Mouse (Mus musculus) midbrain, embryonic 16.5 days (tissue): Measurements from ENCODE around the gene Ephb3. TPM values are rescaled to one million over a fixed set of nuclear protein-coding genes. Genes with fewer than 3 reads are reported as not detected.

Experiments used
- ATAC-seq: fragments of 200-750 bp; cut with Nextera tagmentation; 2 replicates; pipeline ENCODE4 v1.8.0; 2017; ENCODE audit warnings: moderate TSS enrichment
- H3K27ac ChIP-seq: fragments of 300-500 bp; sonication (generic); 2 replicates; pipeline ENCODE4 v1.5.1; 2014; ENCODE audit warnings: mild to moderate bottlenecking, low read length, mixed read lengths
- H3K27me3 ChIP-seq: fragments of 300-500 bp; sonication (generic); 2 replicates; pipeline ENCODE4 v1.6.1; 2014; ENCODE audit warnings: low read depth, low read length, mixed read lengths; ENCODE audit not compliant: control insufficient read depth, insufficient read depth
- H3K36me3 ChIP-seq: fragments of 300-500 bp; sonication (generic); 2 replicates; pipeline ENCODE4 v1.6.1; 2014; ENCODE audit warnings: mild to moderate bottlenecking, low read length, moderate library complexity, mixed read lengths; ENCODE audit not compliant: control insufficient read depth, insufficient read depth
- H3K4me1 ChIP-seq: fragments of 300-500 bp; sonication (generic); 2 replicates; pipeline ENCODE4 v1.6.1; 2014; ENCODE audit warnings: mild to moderate bottlenecking, low read length, mixed read lengths; ENCODE audit not compliant: control insufficient read depth, insufficient read depth
- H3K4me2 ChIP-seq: fragments of 300-500 bp; sonication (generic); 2 replicates; pipeline ENCODE4 v1.6.1; 2014; ENCODE audit warnings: mild to moderate bottlenecking, low read length, mixed read lengths
- H3K4me3 ChIP-seq: fragments of 300-500 bp; sonication (generic); 2 replicates; pipeline ENCODE4 v1.5.1; 2014; ENCODE audit warnings: low read depth, mild to moderate bottlenecking, low read length, moderate library complexity, mixed read lengths
- H3K9ac ChIP-seq: fragments of 300-500 bp; sonication (generic); 2 replicates; pipeline ENCODE4 v1.6.1; 2014; ENCODE audit warnings: low read depth, low read length, mixed read lengths
- H3K9me3 ChIP-seq: fragments of 300-500 bp; sonication (generic); replicated peaks from 2 replicates; pipeline ENCODE4 v1.6.1; 2014; ENCODE audit warnings: mild to moderate bottlenecking, low read length, mixed read lengths; ENCODE audit not compliant: control insufficient read depth, poor library complexity, severe bottlenecking
- WGBS: fragments of 180-500 bp; shearing (Covaris S2); extraction: QIAGEN DNeasy Blood & Tissue Kit; methylation state at CpG from one replicate; pipeline ENCODE4 v1.1.7; 2014; 5-methylcytosine and 5-hydroxymethylcytosine counted together
- polyA plus RNA-seq: library from polyadenylated mRNA; unstranded; fragments of >200 nt; fragmentation: Nextera tagmentation; extraction: Ambion mirVana; gene quantifications from 2 replicates; pipeline ENCODE4 v1.2.1, GENCODE M21; 2015

The Ephb3 gene
- polyA plus RNA-seq, 1 experiment from 2014 or later: 11.3 TPM

- peak overlapping the region; percentile 94; the same call in 1 of the 2 replicates for H3K4me2 ChIP-seq
- peaks cover 27% of the 10 kb centered on the region for H3K27me3 ChIP-seq
- no peak overlapping the region for H3K4me3 ChIP-seq
- WGBS: 13% methylated on average over 4 of the region's 4 CpGs
- H3K27ac ChIP-seq: no peak overlapping the region
- ATAC-seq: no peak
- no peaks in the 10 kb centered on the region for H3K36me3 ChIP-seq
- H3K9me3 ChIP-seq: no peaks in the 10 kb centered on the region
- H3K4me1 ChIP-seq: peaks cover 25% of the 10 kb centered on the region
- H3K9ac ChIP-seq: peak overlapping the region; percentile 64; the same call in 1 of the 2 replicates
These were observed 42.5 kb downstream of the Ephb3 start for GRCm38 (mm10) chr16:21247037-21247432.

GRCm38 (mm10) chr16:21247871-21248712, 43.5 kb downstream of the Ephb3 start:
- 3% methylated on average over 38 of the region's 38 CpGs for WGBS
- Histone ChIP-seq H3K4me3 (peak overlapping the region; percentile 36), H3K27me3 (peaks cover 25% of the 10 kb centered on the region), H3K27ac (no peak overlapping the region), H3K36me3 (no peaks in the 10 kb centered on the region), H3K9ac (peak overlapping the region; percentile 57), H3K4me2 (peak overlapping the region; percentile 80), H3K4me1 (peaks cover 25% of the 10 kb centered on the region), H3K9me3 (no peaks in the 10 kb centered on the region)
- peak; percentile 47 for ATAC-seq

- H3K4me1 ChIP-seq: peaks cover 25% of the 10 kb centered on the region
- ATAC-seq: no peak
- H3K4me3 ChIP-seq: peak overlapping the region; percentile 36
- H3K9me3 ChIP-seq: no peaks in the 10 kb centered on the region
- H3K27me3 ChIP-seq: peaks cover 23% of the 10 kb centered on the region
- no peak overlapping the region for H3K27ac ChIP-seq
- no peaks in the 10 kb centered on the region for H3K36me3 ChIP-seq
- H3K9ac ChIP-seq: peak overlapping the region; percentile 57
- 7% methylated on average over 39 of the region's 39 CpGs for WGBS
- peak overlapping the region; percentile 80 for H3K4me2 ChIP-seq
These were observed 44.4 kb downstream of the Ephb3 start for GRCm38 (mm10) chr16:21248713-21249531.

- WGBS: 37% methylated on average over 11 of the region's 11 CpGs
- Histone ChIP-seq H3K4me1 (peaks cover 10% of the 10 kb centered on the region; the same call in 1 of the 2 replicates), H3K27ac (no peak overlapping the region), H3K9ac (no peak overlapping the region), H3K27me3 (peaks cover 16% of the 10 kb centered on the region), H3K9me3 (no peaks in the 10 kb centered on the region), H3K4me2 (no peak overlapping the region), H3K36me3 (no peaks in the 10 kb centered on the region), H3K4me3 (no peak overlapping the region)
- ATAC-seq: no peak
These were observed 47.9 kb downstream of the Ephb3 start for GRCm38 (mm10) chr16:21252401-21252955.

GRCm38 (mm10) chr16:21255574-21256304, 51.2 kb downstream of the Ephb3 start:
- Histone ChIP-seq H3K4me3 (no peak overlapping the region), H3K36me3 (no peaks in the 10 kb centered on the region), H3K9me3 (no peaks in the 10 kb centered on the region), H3K27ac (no peak overlapping the region), H3K27me3 (no peaks in the 10 kb centered on the region), H3K4me1 (no peaks in the 10 kb centered on the region), H3K4me2 (no peak overlapping the region), H3K9ac (no peak overlapping the region)
- 84% methylated on average over 11 of the region's 11 CpGs for WGBS
- no peak for ATAC-seq

- ATAC-seq: no peak
- no peaks in the 10 kb centered on the region for H3K27me3 ChIP-seq
- no peak overlapping the region for H3K9ac ChIP-seq
- H3K9me3 ChIP-seq: no peaks in the 10 kb centered on the region
- no peaks in the 10 kb centered on the region for H3K4me1 ChIP-seq
- no peak overlapping the region for H3K27ac ChIP-seq
- H3K4me3 ChIP-seq: no peak overlapping the region
- H3K4me2 ChIP-seq: no peak overlapping the region
- WGBS: 85% methylated on average over 12 of the region's 12 CpGs
- no peaks in the 10 kb centered on the region for H3K36me3 ChIP-seq
These were observed 52.2 kb downstream of the Ephb3 start for GRCm38 (mm10) chr16:21256514-21257305.

GRCm38 (mm10) chr16:21265417-21265816, 60.9 kb downstream of the Ephb3 start:
- H3K4me2 ChIP-seq: no peak overlapping the region
- no peak overlapping the region for H3K9ac ChIP-seq
- ATAC-seq: no peak
- no peaks in the 10 kb centered on the region for H3K36me3 ChIP-seq
- no peaks in the 10 kb centered on the region for H3K27me3 ChIP-seq
- no peaks in the 10 kb centered on the region for H3K4me1 ChIP-seq
- H3K9me3 ChIP-seq: no peaks in the 10 kb centered on the region
- WGBS: 87% methylated on average over 7 of the region's 7 CpGs
- H3K27ac ChIP-seq: no peak overlapping the region
- H3K4me3 ChIP-seq: no peak overlapping the region

GRCm38 (mm10) chr16:21269775-21270174, 65.2 kb downstream of the Ephb3 start:
- H3K4me3 ChIP-seq: no peak overlapping the region
- no peak overlapping the region for H3K4me2 ChIP-seq
- WGBS: 61% methylated on average over 8 of the region's 8 CpGs
- no peak overlapping the region for H3K27ac ChIP-seq
- H3K4me1 ChIP-seq: peaks cover 6% of the 10 kb centered on the region; the same call in 1 of the 2 replicates
- no peaks in the 10 kb centered on the region for H3K27me3 ChIP-seq
- no peaks in the 10 kb centered on the region for H3K36me3 ChIP-seq
- no peak overlapping the region for H3K9ac ChIP-seq
- H3K9me3 ChIP-seq: no peaks in the 10 kb centered on the region
- no peak for ATAC-seq
